Mouse (Mus musculus): ENCODE results near the gene Rprml.

DNA sequence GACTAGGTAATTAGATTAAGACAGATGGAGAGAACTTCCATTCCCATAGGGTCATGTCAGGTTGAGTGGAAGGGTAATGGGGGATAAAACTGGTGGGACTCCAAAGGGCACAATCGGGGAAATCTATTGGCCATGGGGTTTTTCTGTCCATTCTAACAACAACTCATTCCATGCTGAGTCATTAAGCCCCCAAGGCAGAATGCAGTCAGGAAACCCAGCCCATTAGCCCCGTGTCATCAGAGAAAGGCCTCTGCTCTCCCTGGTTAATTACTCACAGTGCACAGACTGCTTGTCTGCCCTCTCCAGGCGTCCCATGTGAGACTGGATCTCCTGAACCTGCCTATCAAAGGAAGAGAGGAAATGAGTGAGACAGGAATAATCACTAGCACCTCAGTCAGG lies 39.6 kb downstream of the Rprml start:
- TF ChIP-seq CTCF (IDR thresholded peaks at IDR 0.05; ENCODE audit: borderline replicate concordance, extremely low read depth, insufficient read depth, insufficient read length) (no peak), POLR2A (IDR thresholded peaks at IDR 0.05; ENCODE audit: borderline replicate concordance, extremely low read depth, insufficient read depth, insufficient read length, poor library complexity, severe bottlenecking) (no peak)
